ENCODE assay signal across 18 mouse cellular contexts in genomic region chr4:123447251-123447650, GRCm38 (mm10).
DNase-seq lines count a peak whose midpoint lies in the region; ATAC-seq and TF ChIP-seq lines count a peak whose summit lies in the region.
"Had no signal": no experiment of that assay in that cellular context is flagged by ENCODE, and none has a peak within 500 bp of the region (broad histone marks: within the 10 kb centered on the region; RNA-seq: fewer than 3 reads in every experiment).

No protein-coding gene starts in this region.

- no peak overlapping the region for H3K4me3 ChIP-seq in kidney, postnatal 0 days (replicated peaks; ENCODE audit: low read depth, low read length)
- no peak overlapping the region for H3K4me3 ChIP-seq in MEL (ENCODE audit: control insufficient read depth in 1 of 2, insufficient read depth in 1 of 2, low read depth in 2 of 2, low read length in 2 of 2)
- H3K4me3 ChIP-seq in brown adipose tissue, adult 24 weeks (ENCODE audit: insufficient read depth, low read depth, low read length): no peak overlapping the region
- no peak overlapping the region for H3K4me3 ChIP-seq in heart, embryonic 13.5 days
- H3K4me3 ChIP-seq: forebrain, embryonic 10.5 days; lung, embryonic 15.5 days; megakaryocyte, embryonic 14.5 days; neural tube, embryonic 13.5 days had no signal

- H3K79me2 ChIP-seq in MEL (ENCODE audit: control insufficient read depth, insufficient read depth, low read length, poor library complexity): no peaks in the 10 kb centered on the region

- H3K36me3 ChIP-seq in kidney, postnatal 0 days (ENCODE audit: insufficient read depth, low read length): peaks cover 55% of the 10 kb centered on the region
- H3K36me3 ChIP-seq in MEL (ENCODE audit: control insufficient read depth in 1 of 2, insufficient read depth in 2 of 2, low read length in 2 of 2): peaks cover 4 to 14% of the 10 kb centered on the region in 2 experiments
- peaks cover 81% of the 10 kb centered on the region for H3K36me3 ChIP-seq in heart, embryonic 13.5 days

- no peak overlapping the region for H3K9ac ChIP-seq in kidney, postnatal 0 days (ENCODE audit: low read depth, low read length)
- no peak overlapping the region for H3K9ac ChIP-seq in MEL (ENCODE audit: control insufficient read depth, low read depth, low read length, poor library complexity, severe bottlenecking)
- no peak overlapping the region for H3K9ac ChIP-seq in heart, embryonic 13.5 days
- H3K9ac ChIP-seq: lung, embryonic 15.5 days; neural tube, embryonic 13.5 days had no signal

- no peaks in the 10 kb centered on the region for H3K4me1 ChIP-seq in kidney, postnatal 0 days (replicated peaks; ENCODE audit: insufficient read depth, low read length)
- H3K4me1 ChIP-seq in MEL (ENCODE audit: control insufficient read depth in 1 of 2, insufficient read depth in 2 of 2, low read length in 2 of 2): peaks cover 3 to 6% of the 10 kb centered on the region in 2 experiments
- H3K4me1 ChIP-seq in brown adipose tissue, adult 24 weeks (ENCODE audit: control insufficient read depth, insufficient read depth, insufficient read length, low read length): peaks cover 2% of the 10 kb centered on the region; the same call in 1 of the 2 replicates
- peaks cover 30% of the 10 kb centered on the region for H3K4me1 ChIP-seq in heart, embryonic 13.5 days
- H3K4me1 ChIP-seq: forebrain, embryonic 10.5 days; lung, embryonic 15.5 days; megakaryocyte, embryonic 14.5 days; neural tube, embryonic 13.5 days had no signal

- TF ChIP-seq RAD21 in MEL (IDR thresholded peaks at IDR 0.05; ENCODE audit: low read depth, low read length): no peak

- DNase-seq in kidney, postnatal 0 days (ENCODE audit: low spot score): peak; percentile 28
- no peak for DNase-seq in kidney, adult 8-10 months
- DNase-seq in MEL (ENCODE audit: low read depth, low spot score): no peak
- no peak for DNase-seq in retina, postnatal 1 day
- no peak for DNase-seq in right cerebral cortex, adult 2 months (ENCODE audit: low spot score in 2 of 2)
- no peak for DNase-seq in spleen, postnatal 4 days (ENCODE audit: low spot score in 2 of 2)
- DNase-seq: adrenal gland, postnatal 36 days; cerebellum, postnatal 10 days; kidney, adult 2 months; thymus, postnatal 4 days had no signal

- no peak for TF ChIP-seq CTCF in kidney, postnatal 0 days (IDR thresholded peaks at IDR 0.05; ENCODE audit: low read depth)
- no peak for TF ChIP-seq CTCF in MEL (IDR thresholded peaks at IDR 0.05 in 2 of 3, conservative IDR thresholded peaks at IDR 0.05 in 1 of 3; ENCODE audit: control insufficient read depth in 1 of 3, insufficient read depth in 1 of 3, low read depth in 2 of 3, low read length in 3 of 3, poor library complexity in 1 of 3, severe bottlenecking in 1 of 3)

- H3K27ac ChIP-seq in kidney, postnatal 0 days: no peak overlapping the region
- H3K27ac ChIP-seq in MEL (ENCODE audit: control insufficient read depth, low read depth, low read length): 0 out of 2 replicates have a peak overlapping the region, but pooled peaks have one; percentile 26
- H3K27ac ChIP-seq in brown adipose tissue, adult 24 weeks (replicated peaks; ENCODE audit: low read depth, low read length): peak overlapping the region; percentile 70; the same call in 1 of the 2 replicates
- H3K27ac ChIP-seq in heart, embryonic 13.5 days (replicated peaks): peak overlapping the region; percentile 62; the same call in 1 of the 2 replicates
- H3K27ac ChIP-seq: forebrain, embryonic 10.5 days; hindbrain, postnatal 0 days; lung, embryonic 15.5 days had no signal

- no peak for ATAC-seq in kidney, postnatal 0 days (replicated peaks; ENCODE audit: low FRiP score, low read depth)
- ATAC-seq in heart, embryonic 13.5 days (ENCODE audit: extremely low read depth, insufficient number of reproducible peaks, low FRiP score, low TSS enrichment): no peak
- ATAC-seq: activated CD4-positive, CD25-positive, alpha-beta regulatory T cell, adult 4 months; hindbrain, postnatal 0 days had no signal

- H3K4me2 ChIP-seq in kidney, postnatal 0 days (ENCODE audit: low read length): no peak overlapping the region
- H3K4me2 ChIP-seq in heart, embryonic 13.5 days: no peak overlapping the region
- H3K4me2 ChIP-seq: lung, embryonic 15.5 days; neural tube, embryonic 13.5 days had no signal

- H3K9me3 ChIP-seq in kidney, postnatal 0 days (replicated peaks; ENCODE audit: low read length): no peaks in the 10 kb centered on the region
- no peaks in the 10 kb centered on the region for H3K9me3 ChIP-seq in MEL (replicated peaks; ENCODE audit: insufficient read depth, low read length)
- H3K9me3 ChIP-seq in heart, embryonic 13.5 days: no peaks in the 10 kb centered on the region
- H3K9me3 ChIP-seq: forebrain, embryonic 10.5 days; lung, embryonic 15.5 days; megakaryocyte, embryonic 14.5 days; neural tube, embryonic 13.5 days had no signal

- no peak for TF ChIP-seq POLR2A in MEL (IDR thresholded peaks at IDR 0.05; ENCODE audit: control insufficient read depth in 1 of 2, insufficient read depth in 1 of 2, low read depth in 1 of 2, low read length in 2 of 2, poor library complexity in 1 of 2)

- no peak for TF ChIP-seq EP300 in MEL (IDR thresholded peaks at IDR 0.05; ENCODE audit: low read depth in 1 of 2, low read length in 2 of 2)

- no peaks in the 10 kb centered on the region for H3K27me3 ChIP-seq in kidney, postnatal 0 days (ENCODE audit: insufficient read depth, low read length)
- no peaks in the 10 kb centered on the region for H3K27me3 ChIP-seq in MEL (ENCODE audit: control insufficient read depth in 1 of 2, insufficient read depth in 2 of 2, low read length in 2 of 2)
- H3K27me3 ChIP-seq in heart, embryonic 13.5 days (replicated peaks): no peaks in the 10 kb centered on the region
- H3K27me3 ChIP-seq: lung, embryonic 15.5 days; megakaryocyte, embryonic 14.5 days; neural tube, embryonic 13.5 days had no signal

- 47% methylated on average over 3 of the region's 3 CpGs for WGBS in kidney, postnatal 0 days
- 40% methylated on average over 3 of the region's 3 CpGs for WGBS in heart, embryonic 13.5 days

TF ChIP-seq in MEL, 35 proteins besides CTCF, POLR2A, EP300 and RAD21:
- no peak for TF ChIP-seq MAZ (IDR thresholded peaks at IDR 0.05; ENCODE audit: low read depth, low read length)
- no peak for TF ChIP-seq ZC3H11A (IDR thresholded peaks at IDR 0.05; ENCODE audit: low read depth, low read length)
- TF ChIP-seq SIN3A (IDR thresholded peaks at IDR 0.05; ENCODE audit: low read length): no peak
- no peak for TF ChIP-seq POLR2AphosphoS5 (IDR thresholded peaks at IDR 0.05; ENCODE audit: borderline replicate concordance, low read depth, low read length)
- no peak for TF ChIP-seq JUND (IDR thresholded peaks at IDR 0.05; ENCODE audit: low read depth, low read length)
- TF ChIP-seq TAL1 (IDR thresholded peaks at IDR 0.05; ENCODE audit: low read length): no peak
- no peak for TF ChIP-seq MYC (IDR thresholded peaks at IDR 0.05; ENCODE audit: low read depth, low read length)
- TF ChIP-seq CHD1 (IDR thresholded peaks at IDR 0.05; ENCODE audit: low read depth, low read length): no peak
- no peak for TF ChIP-seq TCF12 (IDR thresholded peaks at IDR 0.05; ENCODE audit: low read depth, low read length)
- no peak for TF ChIP-seq MXI1 (IDR thresholded peaks at IDR 0.05; ENCODE audit: low read depth, low read length)
- no peak for TF ChIP-seq GATA1 (IDR thresholded peaks at IDR 0.05; ENCODE audit: low read depth, low read length)
- TF ChIP-seq SMC3 (IDR thresholded peaks at IDR 0.05; ENCODE audit: low read depth, low read length): no peak
- no peak for TF ChIP-seq BHLHE40 (IDR thresholded peaks at IDR 0.05; ENCODE audit: borderline replicate concordance, low read depth, low read length)
- TF ChIP-seq MAFK (IDR thresholded peaks at IDR 0.05; ENCODE audit: borderline replicate concordance, low read depth, low read length): no peak
- no peak for TF ChIP-seq KAT2A (conservative IDR thresholded peaks at IDR 0.05; ENCODE audit: low read depth, low read length)
- no peak for TF ChIP-seq NELFE (IDR thresholded peaks at IDR 0.05; ENCODE audit: low read depth, low read length)
- no peak for TF ChIP-seq POLR2AphosphoS2 (IDR thresholded peaks at IDR 0.05; ENCODE audit: low read length)
- TF ChIP-seq ZKSCAN1 (IDR thresholded peaks at IDR 0.05; ENCODE audit: low read depth, low read length): no peak
- TF ChIP-seq E2F4 (IDR thresholded peaks at IDR 0.05; ENCODE audit: borderline replicate concordance, low read depth, low read length): no peak
- no peak for TF ChIP-seq GABPA (IDR thresholded peaks at IDR 0.05; ENCODE audit: low read depth, low read length)
